Mouse (Mus musculus) CD4-positive, CD25-positive, alpha-beta regulatory T cell, adult 2 months (primary cell): ENCODE measurements around the gene Lhx4.

Source experiments
- DNase-seq: peaks from one replicate; pipeline ENCODE4 v3.0.0-alpha.2; 2012; ENCODE audit warnings: low read depth, low spot score

Gene Lhx4

DNA sequence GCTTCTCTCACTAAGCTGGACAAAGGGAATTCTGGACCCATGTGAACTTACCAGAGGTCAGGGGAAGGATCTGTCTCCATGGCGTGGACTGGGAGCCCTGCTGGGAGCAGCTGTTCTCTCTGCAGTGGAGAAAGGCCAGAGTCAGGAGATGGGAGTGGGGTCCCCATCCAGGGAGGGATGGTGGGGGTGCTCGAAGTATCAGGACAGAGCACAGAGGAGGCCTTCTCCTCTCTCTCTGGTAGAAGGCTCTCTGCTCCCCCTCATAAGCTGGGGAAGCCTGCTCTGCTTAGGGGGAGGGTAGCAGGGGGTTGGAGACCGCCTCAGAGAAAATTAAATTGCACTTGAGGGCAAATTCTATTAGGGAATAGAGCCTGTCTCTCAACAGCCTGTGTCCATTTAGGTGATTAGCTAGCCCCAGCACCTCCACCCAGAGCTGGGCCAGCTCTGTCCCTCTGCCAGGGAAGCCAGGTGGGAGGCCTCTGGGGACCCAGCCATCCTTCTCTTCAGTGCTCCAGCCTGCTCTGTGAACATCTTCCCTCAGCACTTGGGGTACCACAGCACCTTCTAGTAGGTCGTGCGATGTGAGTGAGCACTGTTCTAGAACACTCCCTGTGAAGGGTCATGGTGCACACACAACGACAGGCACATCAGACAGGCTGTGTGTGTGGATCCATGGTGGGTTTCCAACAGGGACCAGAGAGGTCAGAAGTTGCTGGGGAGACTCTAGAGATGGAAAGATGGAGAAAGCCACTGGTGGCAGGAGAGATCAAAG, at the start of gene Lhx4:
TSS of gene Lhx4 (minus strand) at position 201 of the 772 bp plus-strand sequence.
- DNase-seq, result no peak

DNA sequence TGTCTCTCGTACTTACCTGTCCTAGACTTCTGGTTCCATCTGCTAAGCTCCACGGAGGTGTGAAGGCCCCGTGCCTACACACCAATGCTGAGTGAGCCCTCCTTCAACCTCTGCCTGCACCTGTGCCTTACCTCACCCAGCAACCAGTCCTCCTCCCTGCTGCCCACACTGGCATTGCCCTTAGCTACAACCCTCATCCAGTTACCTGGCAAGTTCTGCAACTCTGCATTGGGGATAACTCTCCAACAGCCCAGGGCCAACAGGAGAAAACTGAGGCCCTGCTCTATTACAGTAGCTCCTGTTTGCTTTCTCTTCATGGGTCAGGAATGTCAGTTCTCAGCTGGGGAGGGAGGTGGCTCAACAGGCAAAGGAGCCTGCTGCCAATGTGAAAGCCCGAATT, 46.5 kb upstream of the Lhx4 start:
- DNase-seq, result no peak

DNA sequence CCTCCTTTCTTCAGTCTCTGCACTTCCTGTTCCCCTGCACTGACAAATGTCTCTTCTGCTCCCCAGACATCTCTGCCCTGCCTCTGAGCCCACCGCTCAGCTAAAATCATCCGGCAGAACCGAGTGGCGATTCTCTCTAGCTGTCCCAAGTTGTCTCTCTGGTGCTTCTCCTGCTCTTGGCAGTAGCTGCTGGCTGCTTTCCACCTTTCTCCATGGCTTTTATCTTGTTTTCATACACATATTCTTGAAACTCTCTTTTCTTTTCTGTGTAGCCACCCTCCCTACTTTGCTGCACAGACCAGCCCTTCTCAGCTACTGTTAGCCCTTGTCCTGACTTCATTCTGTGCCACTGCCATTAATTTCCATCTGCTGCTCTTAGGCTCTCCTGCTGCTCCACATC, 45.9 kb upstream of the Lhx4 start:
- DNase-seq, result no peak

DNA sequence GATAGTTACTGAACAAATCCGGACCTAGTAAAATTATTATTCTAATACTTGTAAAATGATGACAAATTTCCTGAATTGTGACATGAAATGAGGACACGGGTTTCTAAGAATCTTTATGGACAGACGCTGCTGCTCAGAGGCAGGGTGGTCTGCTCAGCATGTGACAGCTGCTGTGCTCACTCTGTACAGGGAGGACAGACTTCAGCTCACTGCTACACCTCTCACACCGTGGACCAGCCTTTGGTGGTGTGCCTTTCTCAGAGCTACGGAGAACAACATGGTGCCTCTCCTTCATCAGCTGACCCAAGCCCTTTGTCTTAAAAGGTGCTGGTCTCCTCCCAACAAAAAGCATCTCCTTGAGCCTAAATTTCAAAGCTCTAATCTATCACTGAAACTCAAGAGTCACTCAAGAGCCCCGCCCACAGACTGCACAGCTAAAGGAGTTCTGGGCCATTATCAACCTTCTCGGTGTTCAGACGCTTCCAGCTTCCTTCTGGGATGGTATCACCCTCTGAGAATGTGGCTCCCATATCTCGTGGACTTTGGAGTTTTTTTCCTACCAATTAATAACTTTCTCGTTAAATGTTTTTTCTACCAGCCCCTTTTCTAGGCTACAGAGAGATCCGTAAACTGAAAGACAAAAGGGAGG, 45.4 kb upstream of the Lhx4 start:
- DNase-seq, result no peak

DNA sequence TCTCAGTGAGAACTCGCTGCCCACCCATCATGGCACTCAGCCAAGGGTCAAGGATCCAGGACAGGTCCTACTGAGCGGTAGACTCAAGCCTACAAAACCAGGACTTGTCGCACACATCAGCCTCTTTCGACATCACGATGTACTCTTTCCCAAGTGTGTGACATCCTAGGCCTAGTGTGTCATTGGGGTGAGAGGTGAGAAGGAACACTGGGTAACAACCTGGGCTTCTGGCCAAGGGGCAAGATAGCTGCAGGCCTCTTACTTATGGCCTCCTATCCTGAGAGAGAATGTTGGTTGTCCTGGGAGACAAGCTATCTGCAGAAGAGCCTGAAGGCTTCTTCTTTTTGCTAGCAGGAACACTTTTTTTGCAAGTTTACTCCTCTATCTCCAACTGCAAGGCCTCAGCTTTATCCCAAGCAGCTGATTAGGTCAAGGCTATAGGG, 44.3 kb upstream of the Lhx4 start:
- no peak for DNase-seq

DNA sequence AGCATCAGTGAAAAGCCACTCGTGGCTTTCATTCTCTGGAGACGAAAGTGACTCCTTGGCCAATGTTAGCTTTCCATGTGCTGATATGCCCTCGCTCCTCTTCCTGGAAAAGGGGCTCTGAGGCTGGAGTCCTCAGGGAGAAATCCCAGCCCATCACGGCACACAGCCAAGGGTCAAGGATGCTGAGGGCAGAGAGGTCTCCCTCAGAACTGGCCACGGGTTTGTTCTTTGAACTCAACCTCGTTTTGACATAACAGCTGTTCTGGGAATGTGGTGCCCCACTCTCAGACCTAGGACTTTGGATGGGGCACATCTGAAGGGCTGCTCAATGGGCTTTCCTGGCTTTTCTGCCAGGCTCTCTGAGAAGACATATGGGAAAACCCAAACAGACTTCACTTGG, 43.4 kb upstream of the Lhx4 start:
- DNase-seq, result no peak

DNA sequence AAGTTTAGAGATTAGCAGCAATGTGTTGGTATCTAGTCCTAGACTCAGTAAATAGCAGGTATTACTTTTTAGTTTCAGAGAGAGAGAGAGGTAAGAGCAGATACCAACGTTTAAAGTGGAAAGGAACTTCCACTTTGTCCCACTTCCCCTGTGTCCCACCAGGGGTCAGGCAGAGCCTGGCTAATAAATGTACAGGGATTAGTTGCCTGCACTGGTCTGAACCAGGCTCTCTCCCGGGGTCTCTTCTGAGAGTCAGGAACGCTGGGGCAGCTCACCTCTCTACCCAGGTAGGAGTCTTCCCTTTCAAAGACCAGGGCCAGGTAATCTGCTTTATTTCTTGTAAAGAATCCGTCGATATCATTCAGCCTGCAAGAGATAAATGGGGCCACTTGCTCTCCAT, 40.4 kb upstream of the Lhx4 start:
- no peak for DNase-seq

DNA sequence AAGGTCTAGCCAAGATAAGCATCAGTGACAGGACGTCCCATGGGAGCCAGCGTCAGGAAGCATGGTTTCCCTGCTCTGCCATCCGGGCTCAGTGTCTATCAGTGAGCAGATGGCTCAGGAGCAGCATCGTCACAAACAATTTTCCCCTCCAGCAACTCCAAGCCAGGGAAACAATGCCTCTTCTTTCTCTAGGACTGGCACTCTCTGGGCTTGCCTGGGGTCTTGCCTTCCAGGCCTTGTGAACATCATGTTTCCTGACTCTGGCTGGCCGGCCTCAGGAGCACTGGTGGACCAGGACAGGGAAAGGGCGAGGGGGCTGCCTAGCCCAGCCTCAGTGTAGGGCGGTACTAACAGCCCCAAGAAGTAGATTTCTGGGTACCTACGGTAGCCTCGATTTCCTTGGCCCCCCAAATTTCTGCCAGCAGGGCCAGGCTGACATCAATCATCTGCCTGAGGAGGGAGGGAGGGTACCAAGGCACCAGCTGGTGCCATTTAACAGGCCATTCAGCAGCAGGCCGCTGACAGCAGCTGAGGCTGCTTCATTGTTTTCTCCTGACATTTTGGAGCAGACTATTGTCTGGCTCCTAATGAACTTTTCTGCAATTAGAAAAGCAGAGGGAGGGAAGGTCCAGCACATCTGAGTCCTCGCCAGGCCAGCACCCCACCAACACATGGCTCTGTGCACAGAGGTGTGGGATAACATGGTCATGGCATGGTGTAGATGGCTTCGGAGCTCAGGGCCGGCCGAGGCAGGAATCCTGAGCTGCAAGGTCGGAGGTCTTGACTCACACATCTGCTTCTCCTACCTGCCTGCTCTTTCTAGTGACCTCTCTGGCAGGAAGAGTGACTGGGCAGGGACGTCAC, 38.9 kb upstream of the Lhx4 start:
- DNase-seq, result no peak

DNA sequence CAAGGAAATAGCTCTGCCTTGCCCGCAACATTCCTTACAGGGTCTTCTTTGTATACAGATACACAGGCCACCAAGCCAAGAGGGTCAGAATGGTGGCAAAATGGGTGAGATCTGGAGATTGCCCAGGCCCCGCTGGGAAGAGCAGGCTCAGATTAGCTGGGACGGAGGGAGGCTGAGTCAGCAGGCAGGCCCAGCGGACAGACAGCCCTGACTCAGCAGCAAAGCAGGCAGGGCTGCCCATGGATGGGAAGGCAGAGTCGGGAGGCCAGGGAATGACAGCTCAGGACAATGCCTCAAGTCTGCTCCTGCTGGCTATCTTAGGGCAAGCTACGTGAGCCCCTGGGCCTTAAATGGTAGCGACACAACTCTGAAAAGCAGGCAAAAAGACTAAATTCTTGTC, 34.4 kb upstream of the Lhx4 start:
- no peak for DNase-seq

DNA sequence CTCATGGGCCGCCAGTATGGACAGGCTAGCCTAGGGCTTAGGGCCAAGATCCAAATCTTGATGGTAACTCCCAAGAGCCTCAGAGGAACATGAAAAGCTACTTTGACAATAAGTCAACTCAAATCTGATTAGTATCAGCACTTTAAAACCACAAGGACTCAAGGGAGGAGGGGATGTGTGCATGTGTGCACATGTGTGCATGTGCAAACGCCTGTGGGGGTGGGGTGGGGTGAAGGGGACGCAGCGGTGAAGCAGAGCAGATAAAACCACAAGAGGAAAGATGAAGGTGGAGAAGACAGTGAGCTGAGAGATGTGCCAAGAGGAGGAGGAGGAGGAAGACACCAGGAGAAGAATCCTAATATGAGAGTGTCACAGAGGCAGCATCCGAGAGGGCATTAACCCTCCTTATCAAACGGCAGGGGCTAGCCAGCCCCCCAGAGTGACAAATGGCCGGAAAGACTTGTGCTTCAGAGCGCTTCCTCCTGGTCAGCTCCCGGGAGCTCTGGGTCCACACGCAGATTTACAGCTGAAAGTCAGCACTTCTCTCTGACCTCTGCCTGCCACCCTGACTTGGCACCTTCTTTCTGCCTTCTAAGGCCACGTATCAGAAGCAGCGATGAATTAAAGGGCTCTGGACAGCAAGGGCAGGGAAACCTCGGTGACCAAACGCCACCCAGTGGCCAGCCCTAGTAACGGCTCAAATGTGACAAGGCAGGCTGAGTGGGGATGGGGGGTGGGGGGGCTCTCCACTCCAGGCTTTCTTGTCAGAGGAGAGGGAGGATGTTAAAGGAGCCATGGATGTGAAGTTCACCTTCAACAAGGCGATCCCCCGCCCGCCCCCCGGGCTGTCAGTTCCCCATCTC, 33.1 kb upstream of the Lhx4 start:
- peak; percentile 79 for DNase-seq

DNA sequence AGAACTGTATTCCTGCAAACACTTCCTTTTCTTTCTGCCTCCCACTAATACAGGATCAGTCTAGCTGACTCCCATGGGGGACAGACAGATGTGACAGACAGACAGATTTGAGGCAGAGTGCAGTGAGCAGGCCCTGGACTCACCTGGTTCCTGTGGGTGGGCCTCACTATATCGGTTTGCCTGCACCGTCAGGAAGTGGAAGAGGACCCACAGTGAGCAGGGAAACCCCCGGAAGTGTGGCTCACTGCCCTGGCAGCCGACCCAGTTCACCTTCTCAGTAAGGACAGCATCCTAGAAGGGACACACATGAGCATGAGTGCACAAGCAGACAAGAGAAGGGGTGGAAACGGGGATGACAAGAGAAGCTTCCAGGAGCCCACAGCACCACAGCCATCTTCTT, 30.9 kb upstream of the Lhx4 start:
- peak; percentile 61 for DNase-seq

DNA sequence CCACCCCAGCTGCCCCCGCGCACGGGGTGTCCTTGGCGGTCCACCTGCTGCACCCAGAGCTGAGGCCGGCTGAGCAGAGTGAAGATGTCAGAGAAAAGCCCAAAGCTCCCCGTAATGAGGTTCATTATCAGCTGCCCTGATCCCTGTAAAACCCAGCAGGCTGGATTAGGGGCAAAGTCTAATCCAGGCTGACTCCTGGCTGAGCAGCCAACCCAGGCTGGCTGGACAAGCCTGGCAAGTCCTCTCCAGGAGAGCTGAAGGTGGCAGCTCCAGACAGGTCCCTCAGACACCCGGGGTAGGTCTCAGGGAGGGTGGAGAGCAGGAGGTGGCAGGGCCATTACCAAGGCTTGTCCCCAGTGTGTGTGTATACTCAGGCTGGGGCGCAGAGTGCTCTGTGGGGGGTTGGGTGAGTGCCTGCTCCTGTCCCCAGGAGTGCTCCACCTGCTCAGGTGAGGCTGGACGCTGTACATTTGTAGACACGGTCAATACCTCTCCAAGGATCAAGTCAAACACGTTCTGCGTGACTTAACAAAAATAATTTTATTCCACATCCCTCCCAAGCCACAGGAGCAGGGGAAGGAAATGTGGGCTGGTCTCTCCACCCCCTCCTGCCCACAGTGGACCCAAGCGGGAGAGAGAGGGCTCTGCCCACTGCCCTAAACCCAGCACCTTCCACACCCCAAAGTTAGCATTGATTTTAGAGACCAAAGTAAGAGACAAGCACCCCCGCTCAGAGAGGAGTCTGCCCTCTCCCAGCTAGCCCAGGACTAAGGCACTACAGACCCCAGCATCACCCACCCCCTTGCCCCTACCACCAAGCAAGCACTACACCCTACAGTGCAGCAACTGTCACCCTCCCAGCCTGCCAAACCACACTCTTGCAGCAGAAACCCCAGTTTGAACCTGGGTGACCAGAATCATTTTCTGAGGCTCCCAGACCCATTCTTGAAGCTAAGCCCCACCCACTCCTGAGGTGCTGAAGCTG, 26.4 kb upstream of the Lhx4 start:
- DNase-seq, result no peak

DNA sequence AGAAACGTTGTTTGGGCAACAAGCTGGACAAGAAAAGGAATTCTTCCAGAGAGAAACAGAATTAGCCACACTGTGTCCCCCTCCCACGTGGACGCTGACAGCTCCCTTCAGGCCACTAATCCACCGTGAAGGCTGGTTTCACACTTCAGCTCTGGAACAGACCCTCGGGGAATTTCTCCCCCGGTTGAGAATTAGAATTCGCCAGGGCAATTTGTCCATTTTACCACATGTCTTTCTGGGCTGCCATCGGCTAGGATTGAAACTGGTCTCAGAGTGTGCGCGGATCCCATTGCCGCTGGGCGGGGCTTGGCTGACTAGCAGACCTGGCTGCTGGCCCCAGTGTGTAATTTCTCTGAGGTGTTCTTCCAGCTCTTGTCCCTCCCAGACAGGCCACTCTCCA, 7.7 kb upstream of the Lhx4 start:
- DNase-seq, result no peak

DNA sequence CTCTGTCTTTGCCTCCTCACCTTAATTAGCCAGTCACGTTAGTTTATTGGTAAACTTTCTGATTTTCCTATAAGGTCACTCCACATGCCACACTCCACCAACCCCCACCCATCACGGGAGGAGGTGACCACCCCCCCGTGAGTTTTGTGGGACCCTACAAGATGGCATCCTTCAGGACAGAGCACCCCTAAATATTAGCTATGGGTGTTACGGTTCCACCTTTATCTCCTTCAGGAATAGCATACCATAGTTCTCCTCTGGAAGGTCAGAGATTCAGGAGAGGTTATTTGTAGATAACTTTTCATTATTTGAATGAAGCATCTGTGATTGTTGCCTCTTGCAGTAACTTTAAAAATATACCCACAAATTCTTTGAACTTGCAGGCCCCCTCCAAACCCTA, 7.2 kb upstream of the Lhx4 start:
- DNase-seq, result no peak

DNA sequence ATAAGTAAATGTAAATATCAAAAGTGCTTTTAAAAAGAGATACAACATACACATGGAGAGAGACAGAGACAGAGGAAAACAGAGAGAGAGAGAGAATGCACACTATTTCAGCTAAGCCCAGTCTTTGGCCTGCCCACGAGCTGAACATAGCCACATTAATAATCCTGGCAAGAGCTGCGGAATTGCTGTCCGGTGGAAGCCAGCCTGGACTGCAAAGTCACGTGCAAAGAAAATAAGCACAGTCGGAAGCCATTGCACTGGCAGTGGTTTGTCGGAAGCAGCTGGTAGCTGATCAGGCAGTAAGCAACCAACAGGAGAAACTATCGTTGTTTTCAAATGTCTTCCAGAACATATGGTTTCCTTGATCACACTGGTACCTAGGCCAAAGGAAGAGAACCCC, 6.1 kb upstream of the Lhx4 start:
- no peak for DNase-seq

DNA sequence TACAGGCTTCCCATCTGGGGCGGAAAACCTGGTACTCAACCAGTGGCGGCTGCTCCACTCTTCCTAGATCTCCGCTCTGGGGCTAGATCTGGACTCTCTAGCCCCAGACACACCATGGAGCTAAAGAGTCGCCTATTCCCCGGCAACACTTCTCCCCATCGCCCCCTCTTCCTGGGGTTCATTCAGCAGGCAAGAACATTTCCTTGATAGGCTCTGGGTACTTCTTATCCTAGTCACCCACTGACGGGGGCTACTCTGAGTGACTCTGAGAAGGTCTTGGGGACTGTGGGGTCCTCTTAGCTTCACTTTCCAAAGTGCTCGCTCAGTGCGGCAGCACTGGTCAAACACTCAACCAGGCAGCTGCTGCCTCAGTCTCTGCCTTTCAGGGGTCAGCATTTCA, 1.9 kb upstream of the Lhx4 start:
- DNase-seq, result no peak

DNA sequence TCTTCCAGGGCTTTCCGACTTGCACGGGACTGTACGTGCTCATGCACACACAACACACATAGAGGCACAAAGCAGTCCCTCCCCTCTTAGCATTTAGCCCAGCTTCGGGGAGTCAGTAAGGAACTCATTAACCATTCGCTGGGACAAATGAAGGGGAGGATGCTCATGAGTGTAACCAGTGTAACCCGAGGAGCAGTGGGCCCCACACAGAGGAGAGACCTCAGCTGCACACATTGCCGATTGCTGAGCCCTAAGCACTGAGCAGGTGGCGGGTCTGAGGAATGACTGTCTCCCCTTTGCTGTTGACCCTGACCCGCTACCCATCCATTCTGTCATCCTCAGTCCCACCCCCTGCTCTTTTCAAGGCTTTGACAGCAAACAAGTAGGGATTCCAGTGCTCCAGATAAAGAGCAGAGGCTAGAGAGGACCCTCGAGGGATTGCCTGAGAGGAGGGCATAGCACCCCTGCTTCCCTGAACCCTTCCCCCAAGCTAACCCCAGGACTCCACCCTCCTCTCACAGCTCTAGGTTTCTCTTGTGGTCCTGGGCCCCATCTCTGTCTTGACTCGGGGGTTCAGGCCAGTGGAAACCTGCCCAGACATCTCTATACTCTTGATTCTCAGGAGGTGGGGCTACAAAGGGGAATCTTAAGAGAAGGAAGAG, 836 bp downstream of the Lhx4 start:
- no peak for DNase-seq

DNA sequence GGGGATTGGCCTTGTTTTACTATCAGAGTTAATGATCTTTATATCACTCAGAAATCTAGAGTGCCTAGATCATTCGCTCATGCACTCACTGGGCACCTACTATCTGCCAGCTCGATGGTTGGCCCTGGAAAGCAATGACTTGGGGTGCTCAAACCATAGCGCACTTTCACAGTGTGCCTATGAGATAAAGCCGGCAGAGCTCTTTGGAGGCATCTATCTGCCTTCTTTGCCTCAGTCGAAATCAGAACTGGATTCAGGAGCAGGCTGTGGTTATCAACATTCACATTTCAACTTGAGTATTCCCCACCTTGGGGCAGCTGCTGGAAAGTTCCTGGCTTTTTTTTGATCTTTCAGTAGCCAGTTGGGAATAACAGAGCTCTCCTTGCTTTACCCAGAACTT, 3.6 kb downstream of the Lhx4 start:
- no peak for DNase-seq

DNA sequence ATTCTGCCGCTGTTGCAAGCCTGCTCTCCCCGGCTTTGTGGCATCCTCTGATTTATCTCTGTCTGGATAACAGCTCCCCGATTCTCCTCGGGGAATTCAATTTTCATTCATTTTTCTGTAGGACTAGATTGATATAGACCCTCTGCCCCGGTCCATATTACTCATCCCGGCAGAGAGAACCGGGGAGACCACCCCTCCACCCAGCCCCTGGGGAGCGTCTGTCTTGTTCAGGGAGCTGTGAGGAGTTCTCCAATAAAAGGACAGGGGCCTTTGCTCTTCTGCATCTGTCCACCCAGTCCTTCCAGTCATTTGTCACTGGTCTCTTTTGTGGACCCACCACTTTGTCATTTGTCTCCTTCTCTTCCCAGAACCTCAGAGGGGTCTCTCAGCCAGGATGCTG, 4.5 kb downstream of the Lhx4 start:
- DNase-seq, result no peak
